Mouse (Mus musculus) MEL (cell line): ENCODE results near the gene Ptpn14. TPM values are rescaled to one million over a fixed set of nuclear protein-coding genes. Genes with fewer than 3 reads are reported as not detected.
A peak's percentile ranks its signal among the peaks of the same experiment; 100 is the strongest.

Experiments used
- DNase-seq: peaks from one replicate; pipeline ENCODE4 v3.0.0; 2011; ENCODE audit warnings: low read depth, low spot score
- H3K27ac ChIP-seq: 2 replicates; pipeline ENCODE4 v1.5.1; 2012; ENCODE audit warnings: low read depth, mild to moderate bottlenecking, control low read depth, low read length, moderate library complexity; ENCODE audit not compliant: control insufficient read depth
- H3K27me3 ChIP-seq, 2 experiments: fragments of 150-350 bp in 1 of 2; sonication (generic) in 1 of 2; 2 replicates each; pipeline ENCODE4 v1.6.1; 2012; ENCODE audit warnings: low read length in 2 of 2, mild to moderate bottlenecking in 2 of 2, improper control_type of control experiment in 1 of 2, moderate library complexity in 1 of 2; ENCODE audit not compliant: insufficient read depth in 2 of 2, control insufficient read depth in 1 of 2
- H3K36me3 ChIP-seq, 2 experiments: 2 replicates each; pipeline ENCODE4 v1.6.1; 2012 to 2014; ENCODE audit warnings: low read length in 2 of 2, improper control_type of control experiment in 1 of 2, inconsistent platforms in 1 of 2, mild to moderate bottlenecking in 1 of 2; ENCODE audit not compliant: insufficient read depth in 2 of 2, control insufficient read depth in 1 of 2
- H3K4me1 ChIP-seq, 2 experiments: fragments of 150-350 bp in 1 of 2; sonication (generic) in 1 of 2; 2 replicates each; pipeline ENCODE4 v1.6.1; 2012; ENCODE audit warnings: low read length in 2 of 2, improper control_type of control experiment in 1 of 2, mild to moderate bottlenecking in 1 of 2; ENCODE audit not compliant: insufficient read depth in 2 of 2, control insufficient read depth in 1 of 2
- H3K4me3 ChIP-seq, 2 experiments: fragments of 150-350 bp in 1 of 2; sonication (generic) in 1 of 2; 2 replicates each; pipeline ENCODE4 v1.5.1; 2012; ENCODE audit warnings: low read depth in 2 of 2, low read length in 2 of 2, mild to moderate bottlenecking in 2 of 2, moderate library complexity in 2 of 2, control low read depth in 1 of 2, improper control_type of control experiment in 1 of 2; ENCODE audit not compliant: control insufficient read depth in 1 of 2, insufficient read depth in 1 of 2
- H3K79me2 ChIP-seq: 2 replicates; pipeline ENCODE4 v1.6.1; 2012; ENCODE audit warnings: mild to moderate bottlenecking, low read length, moderate library complexity; ENCODE audit not compliant: control insufficient read depth, poor library complexity, insufficient read depth
- H3K9ac ChIP-seq: 2 replicates; pipeline ENCODE4 v1.6.1; 2012; ENCODE audit warnings: low read depth, mild to moderate bottlenecking, control low read depth, low read length, moderate library complexity; ENCODE audit not compliant: control insufficient read depth, poor library complexity, severe bottlenecking
- H3K9me3 ChIP-seq: fragments of 150-350 bp; sonication (generic); replicated peaks from 2 replicates; pipeline ENCODE4 v1.6.1; 2012; ENCODE audit warnings: mild to moderate bottlenecking, low read length, improper control_type of control experiment, moderate library complexity; ENCODE audit not compliant: insufficient read depth
- CHD1 ChIP-seq: IDR thresholded peaks from 2 replicates; pipeline ENCODE4 v1.6.1; 2012; ENCODE audit warnings: low read depth, mild to moderate bottlenecking, inconsistent platforms, low read length, improper control_type of control experiment
- CTCF ChIP-seq, 3 experiments: IDR thresholded peaks in 2 of 3; conservative IDR thresholded peaks in 1 of 3; 2 replicates each; pipeline ENCODE4 v1.5.1; 2011 to 2012; ENCODE audit warnings: low read length in 3 of 3, low read depth in 2 of 3, mild to moderate bottlenecking in 2 of 3, improper control_type of control experiment in 1 of 3, inconsistent platforms in 1 of 3, mixed read lengths in 1 of 3, moderate library complexity in 1 of 3; ENCODE audit not compliant: control insufficient read depth in 1 of 3, insufficient read depth in 1 of 3, poor library complexity in 1 of 3, severe bottlenecking in 1 of 3
- E2F4 ChIP-seq: IDR thresholded peaks from 2 replicates; pipeline ENCODE4 v1.6.1; 2011; ENCODE audit warnings: low read depth, low read length, improper control_type of control experiment, borderline replicate concordance
- EP300 ChIP-seq, 2 experiments: IDR thresholded peaks; 2 replicates each; pipeline ENCODE4 v1.6.1; 2011; ENCODE audit warnings: improper control_type of control experiment in 2 of 2, low read length in 2 of 2, low read depth in 1 of 2, mild to moderate bottlenecking in 1 of 2
- ETS1 ChIP-seq: IDR thresholded peaks from 2 replicates; pipeline ENCODE4 v1.6.1; 2012; ENCODE audit warnings: low read depth, mild to moderate bottlenecking, inconsistent platforms, low read length, improper control_type of control experiment, moderate library complexity
- HCFC1 ChIP-seq: IDR thresholded peaks from 2 replicates; pipeline ENCODE4 v1.6.1; 2012; ENCODE audit warnings: low read depth, mild to moderate bottlenecking, inconsistent platforms, low read length, improper control_type of control experiment, moderate library complexity
- MAFK ChIP-seq: IDR thresholded peaks from 2 replicates; pipeline ENCODE4 v1.6.1; 2011; ENCODE audit warnings: low read depth, mild to moderate bottlenecking, low read length, improper control_type of control experiment, borderline replicate concordance
- MAZ ChIP-seq: IDR thresholded peaks from 2 replicates; pipeline ENCODE4 v1.6.1; 2012; ENCODE audit warnings: low read depth, mild to moderate bottlenecking, inconsistent platforms, low read length, improper control_type of control experiment
- MEF2A ChIP-seq: IDR thresholded peaks from 2 replicates; pipeline ENCODE4 v1.6.1; 2014; ENCODE audit warnings: low read depth, mild to moderate bottlenecking, inconsistent platforms, low read length, improper control_type of control experiment; ENCODE audit not compliant: poor library complexity, insufficient replicate concordance, severe bottlenecking; ENCODE audit errors: extremely low read depth
- MYB ChIP-seq: IDR thresholded peaks from 2 replicates; pipeline ENCODE4 v1.6.1; 2011; ENCODE audit warnings: mild to moderate bottlenecking, low read depth, low read length, improper control_type of control experiment
- MYC ChIP-seq: IDR thresholded peaks from 2 replicates; pipeline ENCODE4 v1.6.1; 2011; ENCODE audit warnings: low read depth, mild to moderate bottlenecking, low read length, improper control_type of control experiment, moderate library complexity
- POLR2A ChIP-seq, 2 experiments: IDR thresholded peaks; 2 replicates each; pipeline ENCODE4 v1.6.1; 2011 to 2012; ENCODE audit warnings: low read length in 2 of 2, mild to moderate bottlenecking in 2 of 2, control low read depth in 1 of 2, improper control_type of control experiment in 1 of 2, low read depth in 1 of 2, moderate library complexity in 1 of 2; ENCODE audit not compliant: control insufficient read depth in 1 of 2, insufficient read depth in 1 of 2, poor library complexity in 1 of 2
- POLR2AphosphoS2 ChIP-seq: IDR thresholded peaks from 2 replicates; pipeline ENCODE4 v1.6.1; 2011; ENCODE audit warnings: low read length, improper control_type of control experiment
- POLR2AphosphoS5 ChIP-seq: IDR thresholded peaks from 2 replicates; pipeline ENCODE4 v1.6.1; 2012; ENCODE audit warnings: low read depth, borderline replicate concordance, mild to moderate bottlenecking, inconsistent platforms, low read length, moderate library complexity, mixed read lengths
- RAD21 ChIP-seq: IDR thresholded peaks from 2 replicates; pipeline ENCODE4 v1.6.1; 2011; ENCODE audit warnings: mild to moderate bottlenecking, low read depth, low read length, improper control_type of control experiment
- SMC3 ChIP-seq: IDR thresholded peaks from 2 replicates; pipeline ENCODE4 v1.6.1; 2011; ENCODE audit warnings: low read depth, low read length, improper control_type of control experiment
- TAL1 ChIP-seq: IDR thresholded peaks from 2 replicates; pipeline ENCODE4 v1.6.1; 2012; ENCODE audit warnings: mild to moderate bottlenecking, inconsistent platforms, low read length, moderate library complexity, mixed read lengths
- TBP ChIP-seq: IDR thresholded peaks from 2 replicates; pipeline ENCODE4 v1.8.0; 2011; ENCODE audit warnings: low read depth, low read length, improper control_type of control experiment
- ZC3H11A ChIP-seq: IDR thresholded peaks from 2 replicates; pipeline ENCODE4 v1.6.1; 2012; ENCODE audit warnings: low read depth, mild to moderate bottlenecking, inconsistent platforms, low read length, improper control_type of control experiment
- ZKSCAN1 ChIP-seq: IDR thresholded peaks from 2 replicates; pipeline ENCODE4 v1.6.1; 2012; ENCODE audit warnings: low read depth, mild to moderate bottlenecking, inconsistent platforms, low read length, improper control_type of control experiment, moderate library complexity
- ZMIZ1 ChIP-seq: IDR thresholded peaks from 2 replicates; pipeline ENCODE4 v1.6.1; 2012; ENCODE audit warnings: low read depth, mild to moderate bottlenecking, inconsistent platforms, low read length, improper control_type of control experiment, moderate library complexity
- ZNF384 ChIP-seq: IDR thresholded peaks from 2 replicates; pipeline ENCODE4 v1.6.1; 2012; ENCODE audit warnings: low read depth, mild to moderate bottlenecking, inconsistent platforms, low read length, improper control_type of control experiment
- polyA plus RNA-seq, 2 experiments: library from polyadenylated mRNA; stranded (reverse) in 1 of 2; unstranded in 1 of 2; fragments of >175 nt in 1 of 2; fragments of >200 nt in 1 of 2; gene quantifications; 2 replicates each; pipeline versions ENCODE4 v1.2.1 to v1.2.4; 2012; ENCODE audit warnings: low replicate concordance in 2 of 2, low read depth in 1 of 2; ENCODE audit not compliant: insufficient read length in 2 of 2, insufficient read depth in 1 of 2, missing spikeins in 1 of 2
- total RNA-seq: library from RNA; depleted of rRNA; stranded (reverse); fragments of 300-350 nt; gene quantifications from 2 replicates; pipeline ENCODE4 v1.2.3, GENCODE M21; 2012

The Ptpn14 gene
- total and polyA plus RNA-seq, 3 experiments: 0.62 to 1.0 TPM; not detected in 1

- Histone ChIP-seq H3K4me1 (no peaks in the 10 kb centered on the region), H3K27ac (no peak overlapping the region), H3K4me3 (no peak overlapping the region), H3K9me3 (no peaks in the 10 kb centered on the region), H3K36me3 (no peaks in the 10 kb centered on the region), H3K9ac (no peak overlapping the region), H3K27me3 (no peaks in the 10 kb centered on the region), H3K79me2 (no peaks in the 10 kb centered on the region)
- no peak for TF ChIP-seq ZNF384
- no peak for TF ChIP-seq CTCF (IDR thresholded peaks at IDR 0.05 in 2 of 3, conservative IDR thresholded peaks at IDR 0.05 in 1 of 3; ENCODE audit: control insufficient read depth in 1 of 3, insufficient read depth in 1 of 3, low read depth in 2 of 3, low read length in 3 of 3, poor library complexity in 1 of 3, severe bottlenecking in 1 of 3)
- TF ChIP-seq POLR2AphosphoS2: no peak
- no peak for TF ChIP-seq ZMIZ1
- TF ChIP-seq EP300 (IDR thresholded peaks at IDR 0.05; ENCODE audit: low read depth in 1 of 2, low read length in 2 of 2): no peak
- TF ChIP-seq POLR2A (IDR thresholded peaks at IDR 0.05; ENCODE audit: control insufficient read depth in 1 of 2, insufficient read depth in 1 of 2, low read depth in 1 of 2, low read length in 2 of 2, poor library complexity in 1 of 2): no peak
- no peak for TF ChIP-seq ETS1
- TF ChIP-seq ZKSCAN1: no peak
- TF ChIP-seq TAL1: no peak
- no peak for TF ChIP-seq TBP
- TF ChIP-seq MYC: no peak
- TF ChIP-seq MYB: no peak
- TF ChIP-seq POLR2AphosphoS5: no peak
- no peak for TF ChIP-seq MAFK
- no peak for TF ChIP-seq HCFC1
- no peak for TF ChIP-seq MEF2A
- no peak for TF ChIP-seq CHD1
- no peak for TF ChIP-seq E2F4
- no peak for DNase-seq
Measured at GRCm38 (mm10) chr1:189700186-189700585, 27.9 kb upstream of the Ptpn14 start.

DNA sequence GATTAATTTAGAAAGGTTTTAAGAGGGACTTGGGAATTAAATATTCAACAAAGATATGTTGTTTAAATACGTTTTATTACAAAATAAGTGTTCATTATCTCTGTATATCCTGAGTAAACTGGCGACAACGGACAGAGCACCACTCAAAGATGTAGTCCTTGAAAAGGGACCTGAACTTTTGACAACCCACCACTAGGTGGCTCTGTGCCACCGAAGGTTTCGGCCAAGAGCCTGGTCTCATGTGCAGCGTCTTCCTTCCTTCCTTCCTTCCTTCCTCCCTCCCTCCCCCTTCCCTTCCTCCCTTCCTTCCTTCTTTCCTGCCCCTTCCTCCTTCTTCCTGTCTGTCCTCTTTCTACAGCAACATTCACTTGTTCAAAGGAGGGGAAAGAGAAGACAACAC lies 27.1 kb upstream of the Ptpn14 start:
- Histone ChIP-seq H3K36me3 (no peaks in the 10 kb centered on the region), H3K4me3 (no peak overlapping the region), H3K27me3 (no peaks in the 10 kb centered on the region), H3K4me1 (no peaks in the 10 kb centered on the region), H3K79me2 (no peaks in the 10 kb centered on the region), H3K27ac (no peak overlapping the region), H3K9me3 (no peaks in the 10 kb centered on the region), H3K9ac (no peak overlapping the region)
- TF ChIP-seq MAZ (no peak), EP300 (IDR thresholded peaks at IDR 0.05; ENCODE audit: low read depth in 1 of 2, low read length in 2 of 2) (no peak), SMC3 (peak; percentile 70), POLR2A (IDR thresholded peaks at IDR 0.05; ENCODE audit: control insufficient read depth in 1 of 2, insufficient read depth in 1 of 2, low read depth in 1 of 2, low read length in 2 of 2, poor library complexity in 1 of 2) (no peak), CTCF (IDR thresholded peaks at IDR 0.05 in 2 of 3, conservative IDR thresholded peaks at IDR 0.05 in 1 of 3; ENCODE audit: control insufficient read depth in 1 of 3, insufficient read depth in 1 of 3, low read depth in 2 of 3, low read length in 3 of 3, poor library complexity in 1 of 3, severe bottlenecking in 1 of 3) (peak; percentile 50 to 78 (median 66); a peak in 5 of 6 replicates), ZC3H11A (peak; percentile 52), RAD21 (peak; percentile 61), E2F4 (no peak), POLR2AphosphoS2 (no peak)
- DNase-seq: peak; percentile 76
